ENCODE assay signal across 8 mouse cellular contexts in the genomic region with DNA sequence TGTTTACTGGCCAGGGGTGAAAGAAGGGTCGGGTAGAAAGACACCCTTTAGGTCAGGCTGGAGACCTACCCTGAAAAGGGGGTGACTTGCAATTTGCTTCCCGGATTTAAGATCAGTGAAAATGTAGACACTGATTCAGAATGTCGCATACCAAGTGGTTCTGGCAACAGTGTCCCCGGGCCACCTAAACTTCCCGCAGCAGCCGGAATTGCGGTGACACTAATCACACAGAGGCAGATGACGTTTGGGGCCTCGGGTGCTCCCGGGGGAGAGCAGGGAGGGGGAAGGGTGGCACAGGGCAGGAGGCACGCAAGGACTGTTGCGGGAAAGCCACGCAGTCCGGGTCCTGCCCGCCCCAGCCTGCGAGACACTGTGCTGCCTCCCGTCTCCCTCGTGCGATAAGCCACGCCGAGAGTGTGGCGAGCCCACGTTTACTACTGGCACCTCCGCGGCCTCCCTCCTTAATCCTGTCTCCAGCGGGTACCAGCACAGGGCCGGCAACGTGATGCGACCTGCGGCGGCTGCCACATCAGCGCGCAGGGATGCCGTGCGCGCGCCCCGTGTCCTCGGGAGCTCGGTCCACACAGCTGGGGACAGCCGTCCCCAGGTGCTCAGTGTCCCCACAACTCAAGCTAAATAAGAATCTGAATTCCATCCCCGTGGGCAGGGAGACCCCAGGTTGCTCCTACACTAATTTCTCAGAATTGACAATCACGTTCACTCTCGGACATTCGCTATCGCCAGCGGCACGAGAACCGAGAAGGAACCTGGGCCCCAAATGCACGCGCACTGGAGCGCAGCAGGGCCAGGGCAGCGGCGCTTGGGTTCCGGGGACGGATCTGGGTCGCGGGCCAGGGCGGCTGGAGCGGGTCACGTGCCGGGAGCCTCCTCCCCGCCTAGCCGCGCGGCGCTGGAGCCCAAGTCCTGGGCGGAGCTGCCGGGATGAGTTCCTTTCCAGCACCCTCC. TPM values are rescaled to one million over a fixed set of nuclear protein-coding genes. Genes with fewer than 3 reads are reported as not detected.
DNase-seq lines count a peak whose midpoint lies in the region; ATAC-seq and TF ChIP-seq lines count a peak whose summit lies in the region.

No protein-coding gene starts in this region.

- peak; percentile 95 for DNase-seq in adipocyte (ENCODE audit: low spot score)
- peak; percentile 59 to 78 for DNase-seq in cerebellum, postnatal 4 days (ENCODE audit: low spot score in 2 of 2)
- DNase-seq in gastrocnemius, postnatal 10 days: peak; percentile 96
- peak; percentile 8 for DNase-seq in hindlimb bud, embryonic 11.5 days (ENCODE audit: extremely low spot score, low read depth, low spot score)
- DNase-seq in left cerebral cortex, adult 2 months (ENCODE audit: extremely low spot score in 1 of 2, low spot score in 2 of 2): peak; percentile 84 to 87
- DNase-seq in lung, postnatal 4 days: peak; percentile 88 to 92
- DNase-seq in right cerebral cortex, adult 18-20 months: peak; percentile 91

- intact Hi-C loops in left cerebral cortex, adult 2 months (cut with DNase I): loop anchor here (1.0 to 10.0 kb wide), 5 partner anchors 11 to 539 kb away; no protein-coding TSS in a partner anchor

- peak overlapping the region; percentile 75 for H3K4me3 ChIP-seq in left cerebral cortex, adult 2 months

- no peak for TF ChIP-seq CTCF in left cerebral cortex, adult 2 months (IDR thresholded peaks at IDR 0.05)

- ATAC-seq in monocyte, adult 5-6 weeks (replicated peaks; ENCODE audit: insufficient number of reproducible peaks, low FRiP score, low TSS enrichment, poor library complexity, severe bottlenecking): no peak

- H3K27ac ChIP-seq in left cerebral cortex, adult 2 months: peak overlapping the region; percentile 93

RNA-seq across cellular contexts. Expression of a gene that starts 0.8 kb away (rescaled TPM):
- 10 to 100 TPM; 24.7 to 36.4 TPM for total RNA-seq in gastrocnemius, postnatal 10 days (2021)
- total RNA-seq in left cerebral cortex, adult 2 months (2021): 10 to 100 TPM; 30.0 to 37.3 TPM
- 2.9 to 9.1 TPM (median 5.9 TPM) in 3 replicates for total RNA-seq in monocyte, adult 5-6 weeks (2017)

Comparison
In these comparisons a context has a peak if more than half of its experiments do, and no peak if none do; other contexts are left out.
1. DNase-seq: peak in every context shown above with its lines; median percentile 96 in gastrocnemius, postnatal 10 days; 95 in adipocyte; 91 in right cerebral cortex, adult 18-20 months; 90 in lung, postnatal 4 days; 86 in left cerebral cortex, adult 2 months; 68 in cerebellum, postnatal 4 days; 8 in hindlimb bud, embryonic 11.5 days.